Mouse (Mus musculus) megakaryocyte, embryonic 14.5 days (primary cell): ENCODE data around the gene Zfp664.

Experiments used
- FLI1 ChIP-seq: IDR thresholded peaks from 2 replicates; pipeline ENCODE4 v1.6.1; 2012; ENCODE audit warnings: low read length, inconsistent platforms, mixed read lengths
- GATA1 ChIP-seq: IDR thresholded peaks from 3 replicates; pipeline ENCODE4 v1.6.1; 2012; ENCODE audit warnings: mixed read lengths, low read length, inconsistent platforms, borderline replicate concordance

DNA sequence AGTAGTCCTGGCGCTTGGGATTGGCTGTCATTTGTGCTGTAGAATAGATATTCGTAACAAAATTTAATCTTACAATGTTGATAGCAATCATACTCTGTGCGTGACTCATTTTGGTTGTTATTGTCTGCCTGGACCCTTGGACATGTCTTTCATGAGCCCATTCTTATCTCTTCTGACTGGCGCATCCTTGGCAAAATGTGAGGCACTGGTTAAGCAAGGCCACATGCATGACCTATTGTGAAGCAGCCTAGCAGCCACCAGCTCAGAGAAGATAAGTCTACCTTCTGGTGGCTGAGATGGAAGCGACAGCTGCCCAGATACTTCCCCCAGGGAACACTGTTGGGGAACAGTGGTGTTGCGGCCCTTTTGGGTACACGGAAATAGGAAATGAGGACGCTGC, 26.2 kb downstream of the Zfp664 start:
- TF ChIP-seq GATA1 (no peak), FLI1 (no peak)
